Mouse (Mus musculus) bone marrow macrophage, adult 2 months (primary cell): Measurements from ENCODE around the gene Rpl7l1. TPM values are rescaled to one million over a fixed set of nuclear protein-coding genes. Genes with fewer than 3 reads are reported as not detected.

Experiments used
- H3K27ac ChIP-seq: 2 replicates; pipeline ENCODE4 v1.5.1; 2012; ENCODE audit warnings: low read depth, low read length; ENCODE audit not compliant: insufficient read depth
- H3K4me1 ChIP-seq: 2 replicates; pipeline ENCODE4 v1.6.1; 2012; ENCODE audit warnings: low read length; ENCODE audit not compliant: control insufficient read depth, insufficient read depth
- H3K4me3 ChIP-seq: 2 replicates; pipeline ENCODE4 v1.5.1; 2012; ENCODE audit warnings: mild to moderate bottlenecking, low read length, moderate library complexity; ENCODE audit not compliant: insufficient read depth
- CTCF ChIP-seq: IDR thresholded peaks from 2 replicates; pipeline ENCODE4 v1.5.1; 2012; ENCODE audit warnings: low read depth, mild to moderate bottlenecking, low read length, moderate library complexity
- POLR2A ChIP-seq: IDR thresholded peaks from 2 replicates; pipeline ENCODE4 v1.6.1; 2012; ENCODE audit warnings: mild to moderate bottlenecking, low read depth, low read length, borderline replicate concordance
- polyA plus RNA-seq: library from polyadenylated mRNA; stranded (reverse); fragments of >200 nt; gene quantifications from 2 replicates; pipeline ENCODE4 v1.2.4, GENCODE M21; 2012; ENCODE audit not compliant: missing spikeins, insufficient read depth, insufficient read length

Gene Rpl7l1
- polyA plus RNA-seq, 1 experiment: 83.5 TPM

- Histone ChIP-seq H3K4me1 (no peaks in the 10 kb centered on the region), H3K27ac (no peak overlapping the region), H3K4me3 (no peak overlapping the region)
- no peak for TF ChIP-seq CTCF
- no peak for TF ChIP-seq POLR2A
Observed at GRCm38 (mm10) chr17:46725731-46726645, 56.5 kb downstream of the Rpl7l1 start.

- TF ChIP-seq POLR2A (no peak), CTCF (peak; percentile 57; the same call in 1 of the 2 replicates)
- H3K4me1 ChIP-seq: no peaks in the 10 kb centered on the region
- no peak overlapping the region for H3K27ac ChIP-seq
- H3K4me3 ChIP-seq: no peak overlapping the region
Observed at GRCm38 (mm10) chr17:46725273-46725672, 57.2 kb downstream of the Rpl7l1 start.

- TF ChIP-seq CTCF (no peak), POLR2A (no peak)
- H3K27ac ChIP-seq: no peak overlapping the region
- H3K4me3 ChIP-seq: no peak overlapping the region
- H3K4me1 ChIP-seq: no peaks in the 10 kb centered on the region
Observed at GRCm38 (mm10) chr17:46724477-46725084, 57.9 kb downstream of the Rpl7l1 start.

Other genes starting within 250 kb of the Rpl7l1 start
- 27.7 and 46.3 TPM in 2 replicates for gene Cul9, start 236.3 kb downstream of the Rpl7l1 start, polyA plus RNA-seq
- 28.9 and 44.2 TPM in 2 replicates for gene Srf, start 226.5 kb downstream of the Rpl7l1 start, polyA plus RNA-seq
- 0.43 and 0.56 TPM in 2 replicates for gene Ptk7, start 153.2 kb downstream of the Rpl7l1 start, polyA plus RNA-seq
- gene Klc4, start 136.7 kb downstream of the Rpl7l1 start, polyA plus RNA-seq: 45.3 and 48.8 TPM in 2 replicates
- 38.2 and 39.9 TPM in 2 replicates for gene Mrpl2, start 136.4 kb downstream of the Rpl7l1 start, polyA plus RNA-seq
- 14.5 and 15.4 TPM in 2 replicates for gene Cul7, start 132.3 kb downstream of the Rpl7l1 start, polyA plus RNA-seq
- 25.8 and 27.7 TPM in 2 replicates for gene Rrp36, start 108.3 kb downstream of the Rpl7l1 start, polyA plus RNA-seq
- gene Mea1, start 103.9 kb downstream of the Rpl7l1 start, polyA plus RNA-seq: 69.3 and 70.9 TPM in 2 replicates
- gene Klhdc3, start 101.8 kb downstream of the Rpl7l1 start, polyA plus RNA-seq: 50.3 and 52.9 TPM in 2 replicates
- gene Ppp2r5d, start 77.6 kb downstream of the Rpl7l1 start, polyA plus RNA-seq: 34.4 and 38.2 TPM in 2 replicates
- gene Pex6, start 71.2 kb downstream of the Rpl7l1 start, polyA plus RNA-seq: 26.6 and 27.8 TPM in 2 replicates
- 1.2 TPM in 1 of 2 replicates, not detected in the other for gene Gnmt, start 53.5 kb downstream of the Rpl7l1 start, polyA plus RNA-seq
- 134 and 146 TPM in 2 replicates for gene Cnpy3, start 30.5 kb downstream of the Rpl7l1 start, polyA plus RNA-seq
- not detected in 2 replicates for gene Ptcra, start 19.0 kb downstream of the Rpl7l1 start, polyA plus RNA-seq
- 6.1 and 7.2 TPM in 2 replicates for gene 2310039H08Rik, start 10.0 kb downstream of the Rpl7l1 start, polyA plus RNA-seq
- gene Bicral, start 75.8 kb upstream of the Rpl7l1 start, polyA plus RNA-seq: 11.3 and 11.8 TPM in 2 replicates
- gene Tbcc, start 108.0 kb upstream of the Rpl7l1 start, polyA plus RNA-seq: 11.4 and 13.6 TPM in 2 replicates
- not detected in 2 replicates for gene Prph2, start 127.8 kb upstream of the Rpl7l1 start, polyA plus RNA-seq
- gene Ubr2, start 227.9 kb upstream of the Rpl7l1 start, polyA plus RNA-seq: 53.7 and 55.1 TPM in 2 replicates